Mouse (Mus musculus) heart, postnatal 0 days (tissue): ENCODE measurements around the gene Tmbim4. TPM values are rescaled to one million over a fixed set of nuclear protein-coding genes. Genes with fewer than 3 reads are reported as not detected.

Experiments used
- ATAC-seq: fragments of 200-750 bp; cut with Nextera tagmentation; 2 replicates; pipeline ENCODE4 v1.8.0; 2017; ENCODE audit warnings: low read depth, moderate number of reproducible peaks, moderate library complexity; ENCODE audit not compliant: insufficient read depth
- DNase-seq: peaks from one replicate; pipeline ENCODE4 v3.0.0-alpha.2; 2016; ENCODE audit warnings: low spot score
- H3K27ac ChIP-seq: fragments of 300-500 bp; sonication (generic); 2 replicates; pipeline ENCODE4 v1.5.1; 2014; ENCODE audit warnings: low read depth, mild to moderate bottlenecking
- H3K27me3 ChIP-seq: fragments of 300-500 bp; sonication (generic); 2 replicates; pipeline ENCODE4 v1.6.1; 2014; ENCODE audit warnings: low read length, mixed read lengths; ENCODE audit not compliant: control insufficient read depth, insufficient read depth
- H3K36me3 ChIP-seq: fragments of 300-500 bp; sonication (generic); replicated peaks from 2 replicates; pipeline ENCODE4 v1.6.1; 2014; ENCODE audit warnings: low read length, mixed read lengths; ENCODE audit not compliant: control insufficient read depth, insufficient read depth
- H3K4me1 ChIP-seq: fragments of 300-500 bp; sonication (generic); 2 replicates; pipeline ENCODE4 v1.6.1; 2014; ENCODE audit warnings: antibody characterized with exemption; ENCODE audit not compliant: control insufficient read depth, insufficient read depth
- H3K4me2 ChIP-seq: fragments of 300-500 bp; sonication (generic); 2 replicates; pipeline ENCODE4 v1.6.1; 2014; ENCODE audit warnings: low read depth, mild to moderate bottlenecking, low read length, moderate library complexity
- H3K4me3 ChIP-seq: fragments of 300-500 bp; sonication (generic); 2 replicates; pipeline ENCODE4 v1.5.1; 2014; ENCODE audit warnings: low read depth, low read length
- H3K9ac ChIP-seq: fragments of 300-500 bp; sonication (generic); replicated peaks from 2 replicates; pipeline ENCODE4 v1.6.1; 2014; ENCODE audit warnings: low read depth, low read length, mixed read lengths
- H3K9me3 ChIP-seq: fragments of 300-500 bp; sonication (generic); replicated peaks from 2 replicates; pipeline ENCODE4 v1.6.1; 2016; ENCODE audit warnings: low read length; ENCODE audit not compliant: control insufficient read depth
- CTCF ChIP-seq: IDR thresholded peaks from 2 replicates; pipeline ENCODE4 v1.5.1; 2016; ENCODE audit warnings: antibody characterized with exemption, control low read depth, low read depth
- EP300 ChIP-seq: IDR thresholded peaks from 2 replicates; pipeline ENCODE4 v1.6.1; 2016; ENCODE audit warnings: antibody characterized with exemption, low read depth
- WGBS: fragments of 180-500 bp; shearing (Covaris S2); extraction: QIAGEN DNeasy Blood & Tissue Kit; methylation state at CpG from one replicate; pipeline ENCODE4 v1.1.7; 2014; 5-methylcytosine and 5-hydroxymethylcytosine counted together
- polyA plus RNA-seq: library from polyadenylated mRNA; unstranded; fragments of >200 nt; fragmentation: Nextera tagmentation; extraction: Ambion mirVana; gene quantifications from 2 replicates; pipeline ENCODE4 v1.2.1, GENCODE M21; 2015
- total RNA-seq: library from RNA; depleted of rRNA; stranded (reverse); fragments of >200 nt; gene quantifications from 2 replicates; pipeline ENCODE4 v1.2.3, GENCODE M21; 2014; ENCODE audit warnings: low replicate concordance

The Tmbim4 gene
- total and polyA plus RNA-seq, 2 experiments from 2014 or later, result 121 to 150 TPM

GRCm38 (mm10) chr10:120219578-120220359, 18.4 kb downstream of the Tmbim4 start:
- Histone ChIP-seq H3K27me3 (no peaks in the 10 kb centered on the region), H3K9me3 (no peaks in the 10 kb centered on the region), H3K36me3 (peaks cover 49% of the 10 kb centered on the region), H3K4me3 (no peak overlapping the region), H3K4me2 (no peak overlapping the region), H3K9ac (no peak overlapping the region), H3K4me1 (no peaks in the 10 kb centered on the region), H3K27ac (peak overlapping the region; percentile 41)
- 71% methylated on average over 14 of the region's 14 CpGs for WGBS
- TF ChIP-seq CTCF (no peak), EP300 (no peak)
- DNase-seq (no peak), ATAC-seq (no peak)

GRCm38 (mm10) chr10:120220776-120221175, 19.4 kb downstream of the Tmbim4 start:
- DNase-seq (no peak), ATAC-seq (no peak)
- peaks cover 47% of the 10 kb centered on the region for H3K36me3 ChIP-seq
- no peak for TF ChIP-seq EP300
- no peak for TF ChIP-seq CTCF
- H3K9ac ChIP-seq, result no peak overlapping the region
- H3K9me3 ChIP-seq, result no peaks in the 10 kb centered on the region
- peak overlapping the region; percentile 41; the same call in 1 of the 2 replicates for H3K27ac ChIP-seq
- H3K4me3 ChIP-seq, result no peak overlapping the region
- no peaks in the 10 kb centered on the region for H3K4me1 ChIP-seq
- no peaks in the 10 kb centered on the region for H3K27me3 ChIP-seq
- no peak overlapping the region for H3K4me2 ChIP-seq
- WGBS, result 65% methylated on average over 7 of the region's 7 CpGs

- peak; percentile 89 for DNase-seq
- under 1% methylated on average over 57 of the region's 57 CpGs for WGBS
- peak within 1 kb of the TSS; percentile 84 for H3K4me2 ChIP-seq
- H3K4me1 ChIP-seq, result no peaks in the 10 kb centered on the region
- peak within 1 kb of the TSS; percentile 91 for H3K9ac ChIP-seq
- H3K4me3 ChIP-seq, result peak within 1 kb of the TSS; percentile 98
- no peaks in the 10 kb centered on the region for H3K27me3 ChIP-seq
- H3K27ac ChIP-seq, result peak within 1 kb of the TSS; percentile 72
- peaks cover 42% of the 10 kb centered on the region for H3K36me3 ChIP-seq
- no peaks in the 10 kb centered on the region for H3K9me3 ChIP-seq
- TF ChIP-seq CTCF (no peak), EP300 (no peak)
- peak; percentile 94 for ATAC-seq
Measured at GRCm38 (mm10) chr10:120226871-120227661, 25.7 kb downstream of the Tmbim4 start, which contains the start of gene Llph. Gene Llph (plus strand): TSS chr10:120227070.

- no peak for DNase-seq
- H3K36me3 ChIP-seq, result peaks cover 32% of the 10 kb centered on the region
- H3K9ac ChIP-seq, result no peak overlapping the region
- H3K27ac ChIP-seq, result no peak overlapping the region
- H3K4me3 ChIP-seq, result no peak overlapping the region
- no peak overlapping the region for H3K4me2 ChIP-seq
- ATAC-seq, result no peak
- H3K27me3 ChIP-seq, result no peaks in the 10 kb centered on the region
- no peaks in the 10 kb centered on the region for H3K9me3 ChIP-seq
- TF ChIP-seq CTCF (peak; percentile 65), EP300 (no peak)
- no peaks in the 10 kb centered on the region for H3K4me1 ChIP-seq
- WGBS, result 33% methylated on average over 5 of the region's 5 CpGs
Measured at GRCm38 (mm10) chr10:120231718-120232117, 30.3 kb downstream of the Tmbim4 start.

- TF ChIP-seq EP300 (no peak), CTCF (peak; percentile 82)
- peak overlapping the region; percentile 59 for H3K4me2 ChIP-seq
- H3K27me3 ChIP-seq, result peaks cover 5% of the 10 kb centered on the region; the same call in 1 of the 2 replicates
- ATAC-seq (peak; percentile 60; the same call in 1 of the 2 replicates), DNase-seq (peak; percentile 74)
- peak overlapping the region; percentile 34 for H3K9ac ChIP-seq
- H3K4me3 ChIP-seq, result peak overlapping the region; percentile 19; the same call in 1 of the 2 replicates
- 20% methylated on average over 18 of the region's 18 CpGs for WGBS
- H3K4me1 ChIP-seq, result no peaks in the 10 kb centered on the region
- H3K9me3 ChIP-seq, result no peaks in the 10 kb centered on the region
- H3K27ac ChIP-seq, result no peak overlapping the region
- peaks cover 27% of the 10 kb centered on the region for H3K36me3 ChIP-seq
Measured at GRCm38 (mm10) chr10:120233655-120234367, 32.4 kb downstream of the Tmbim4 start.
